Mouse (Mus musculus): ENCODE results near the gene Vps50.
"Not testable (repeated sequence)": the region's sequence is repeated elsewhere in the genome, so short reads cannot be mapped to it uniquely, and the experiment has no call there.

The Vps50 gene

DNA sequence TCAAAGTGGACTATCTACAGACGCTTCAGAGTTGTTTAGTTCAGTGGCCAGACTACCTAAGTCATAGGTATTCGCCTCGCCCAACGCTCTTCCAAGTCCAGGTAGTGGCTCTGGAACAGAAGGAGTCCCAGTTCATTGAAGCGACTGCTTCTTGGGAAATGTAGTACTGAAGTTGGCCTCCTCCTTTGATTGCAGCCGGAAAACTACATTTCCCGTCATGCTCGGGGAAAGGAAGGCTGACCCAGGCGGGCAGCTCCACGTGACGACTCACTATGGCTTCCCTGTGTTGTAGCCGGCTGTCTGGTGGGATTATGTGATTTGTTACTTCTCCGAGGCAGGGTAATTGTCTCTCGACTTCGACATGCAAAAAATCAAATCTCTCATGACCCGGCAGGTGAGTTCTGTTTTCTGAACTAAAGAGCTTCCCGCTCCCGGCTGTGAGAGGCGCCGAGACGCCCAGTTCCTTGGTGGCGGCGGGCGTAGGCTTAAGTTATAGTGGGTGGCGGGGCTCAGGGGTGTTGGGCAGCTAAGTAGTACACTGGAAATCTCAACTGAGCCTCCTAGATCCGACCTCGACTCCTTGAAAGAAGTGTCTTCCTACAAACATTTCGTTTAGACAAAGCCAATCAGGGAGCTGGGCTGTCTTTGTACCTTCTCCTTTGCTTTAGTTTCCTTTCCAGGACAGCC, at the start of gene Vps50, which contains the start of gene Hepacam2:
Gene Vps50 (plus strand): TSS at position 221 of the 687 bp plus-strand sequence.
Gene Hepacam2 (minus strand): TSS at position 137 of the 687 bp plus-strand sequence.
- peak; percentile 96 for DNase-seq (ENCODE audit: low spot score)

DNA sequence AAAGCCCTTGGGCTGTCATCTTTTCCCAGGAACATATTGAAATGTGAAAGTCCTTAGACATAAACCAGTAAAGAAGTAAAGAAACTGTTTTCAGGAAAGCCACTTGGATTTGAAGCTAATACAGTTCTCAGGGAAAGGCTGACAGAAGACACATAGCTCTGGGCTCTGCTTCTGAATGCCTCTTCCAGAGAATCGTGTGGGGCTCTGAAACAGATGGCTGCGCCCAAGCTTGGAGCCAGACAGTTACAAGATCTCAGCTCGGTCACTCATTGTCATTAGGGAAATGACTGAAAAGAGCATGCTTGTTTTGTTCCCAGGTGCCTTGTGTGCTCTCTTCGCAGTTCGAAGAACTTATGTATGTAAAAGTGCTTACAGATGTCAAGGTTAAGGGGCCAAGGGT, 43.8 kb upstream of the Vps50 start:
- no peak for DNase-seq (ENCODE audit: low spot score)

DNA sequence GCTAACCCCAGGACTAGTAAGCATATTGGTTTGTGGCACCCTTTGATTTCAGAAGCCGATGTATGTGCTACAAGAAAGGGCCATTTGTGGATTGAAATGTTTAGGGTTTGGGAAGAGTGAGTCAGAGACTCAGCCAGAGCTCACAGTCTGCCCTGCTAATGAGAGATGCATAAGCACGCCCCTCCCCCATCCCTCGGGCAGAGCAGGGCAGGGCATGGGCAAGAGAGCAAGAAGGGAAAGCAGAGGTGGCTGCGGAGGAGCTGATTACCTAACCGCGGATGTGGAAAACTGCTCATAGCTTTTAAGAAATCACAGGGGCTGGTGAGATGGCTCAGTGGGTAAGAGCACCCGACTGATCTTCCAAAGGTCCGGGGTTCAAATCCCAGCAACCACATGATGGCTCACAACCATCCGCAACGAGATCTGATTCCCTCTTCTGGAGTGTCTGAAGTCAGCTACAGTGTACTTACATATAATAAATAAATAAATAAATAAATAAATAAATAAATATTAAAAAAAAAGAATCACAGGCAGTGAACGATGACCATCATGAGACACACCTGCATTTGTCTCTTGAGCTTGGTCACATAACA, 42.1 kb upstream of the Vps50 start:
- DNase-seq (ENCODE audit: low spot score): no peak

DNA sequence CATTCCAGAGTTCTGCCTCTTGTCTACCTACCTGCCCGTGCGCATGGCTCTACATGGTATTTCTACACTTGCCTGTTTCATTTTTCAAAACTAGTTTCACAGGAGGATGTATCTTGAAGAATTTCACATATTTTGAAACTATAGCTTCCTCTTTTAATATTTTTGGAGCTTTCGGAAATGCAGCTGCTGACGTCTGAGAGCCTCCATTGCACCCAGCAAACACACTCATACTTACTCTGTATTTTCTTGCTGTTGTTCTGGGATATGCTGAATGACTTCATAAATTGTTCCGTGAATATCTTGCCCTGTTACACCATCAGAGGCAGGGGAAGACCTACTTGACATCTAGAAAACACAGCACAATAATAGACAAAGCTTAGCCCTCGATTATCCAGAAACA, 35.2 kb upstream of the Vps50 start:
- DNase-seq (ENCODE audit: low spot score): no peak

DNA sequence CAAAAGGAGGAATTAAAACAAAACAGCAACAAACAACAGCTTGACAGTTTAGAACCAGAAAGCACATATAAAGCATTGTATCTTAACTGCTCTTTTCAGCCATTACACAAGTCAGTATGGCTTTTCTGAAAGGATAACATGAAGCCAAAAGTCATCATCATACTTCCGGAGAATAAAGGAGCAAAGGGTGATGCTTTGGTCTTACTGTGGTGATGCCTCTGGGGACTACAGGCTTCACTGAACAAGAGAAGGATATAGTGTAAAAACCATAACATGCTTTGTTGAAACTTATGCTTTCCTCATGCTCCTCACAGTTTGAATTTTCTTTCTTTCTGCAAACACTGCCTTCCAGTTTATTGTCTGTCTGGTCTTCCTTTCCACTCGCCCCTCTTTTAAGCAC, 34.6 kb upstream of the Vps50 start:
- DNase-seq (ENCODE audit: low spot score): no peak

DNA sequence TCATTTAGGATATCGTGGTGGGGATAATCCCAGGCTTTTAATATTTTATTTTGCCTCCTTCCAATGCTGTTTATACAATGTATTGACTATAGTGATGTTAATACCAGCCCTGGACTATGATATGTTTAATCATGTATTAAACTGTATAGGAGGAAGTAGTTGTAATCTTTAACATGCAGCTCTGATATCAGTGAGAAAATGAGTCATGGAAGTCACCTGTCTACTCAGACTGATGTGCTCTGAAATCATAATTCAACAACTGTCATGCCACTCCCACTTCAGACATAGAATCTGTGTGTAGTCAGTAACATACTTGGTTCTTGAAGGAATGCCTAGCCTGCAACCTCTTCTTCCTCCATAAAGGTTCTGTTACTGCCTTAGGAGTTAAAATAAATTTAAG, 29.6 kb upstream of the Vps50 start:
- no peak for DNase-seq (ENCODE audit: low spot score)

DNA sequence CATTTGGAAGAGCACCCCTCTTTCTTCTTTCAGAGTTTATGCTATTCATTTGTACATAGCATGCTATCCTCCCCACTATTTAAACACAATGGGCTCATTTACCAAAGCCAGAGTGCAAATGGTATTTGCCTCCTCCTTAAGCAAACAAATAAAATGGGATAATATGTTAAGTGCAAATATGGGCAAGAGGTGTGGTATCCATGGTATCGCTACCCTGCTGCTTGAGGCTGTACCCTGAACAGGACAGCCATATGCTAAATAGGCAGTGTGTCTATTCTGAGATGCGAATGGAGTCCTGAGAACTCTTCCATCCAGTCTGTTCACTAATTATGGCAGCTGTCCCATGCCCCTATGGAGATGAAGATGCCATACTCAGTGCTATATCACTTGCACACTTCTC, 27.5 kb upstream of the Vps50 start:
- no peak for DNase-seq (ENCODE audit: low spot score)

DNA sequence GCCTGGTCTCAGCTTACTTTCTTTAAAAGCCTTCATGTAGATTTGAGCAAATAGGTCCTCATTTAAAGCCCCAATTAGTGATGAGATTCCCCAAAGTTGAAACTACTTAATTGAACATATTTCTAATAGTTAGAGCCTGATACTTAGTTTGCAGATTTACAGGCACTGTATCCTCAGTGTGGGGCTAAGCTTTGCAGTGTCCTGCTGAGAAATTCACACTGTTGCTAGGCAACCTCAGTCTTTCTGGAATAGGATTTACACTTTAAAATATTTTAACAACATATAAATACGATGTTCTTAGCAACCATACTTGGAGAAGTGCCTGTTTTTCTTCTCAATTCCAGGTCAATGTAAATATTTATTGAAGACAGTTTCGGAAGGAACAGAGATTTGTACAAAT, 21.9 kb upstream of the Vps50 start:
- no peak for DNase-seq (ENCODE audit: low spot score)

DNA sequence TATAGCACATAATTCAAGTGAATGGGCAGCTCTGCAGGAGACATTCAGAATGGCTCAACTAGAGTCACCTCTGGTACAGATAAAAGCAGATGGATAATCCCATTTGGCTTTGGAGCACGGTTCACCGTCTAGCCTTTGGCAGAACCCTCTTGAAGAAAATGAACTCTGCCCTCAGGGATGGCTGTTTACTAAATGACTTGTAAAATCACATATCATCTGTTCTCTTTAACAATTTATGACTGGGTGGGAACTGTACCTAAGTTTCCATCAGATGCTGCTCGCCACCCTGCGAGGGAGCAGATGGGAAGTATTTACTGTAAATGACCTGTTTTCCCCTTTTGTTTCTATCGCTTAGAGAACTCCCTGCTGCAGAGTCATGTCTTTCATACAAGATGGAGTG, 18.3 kb upstream of the Vps50 start:
- DNase-seq (ENCODE audit: low spot score): no peak

DNA sequence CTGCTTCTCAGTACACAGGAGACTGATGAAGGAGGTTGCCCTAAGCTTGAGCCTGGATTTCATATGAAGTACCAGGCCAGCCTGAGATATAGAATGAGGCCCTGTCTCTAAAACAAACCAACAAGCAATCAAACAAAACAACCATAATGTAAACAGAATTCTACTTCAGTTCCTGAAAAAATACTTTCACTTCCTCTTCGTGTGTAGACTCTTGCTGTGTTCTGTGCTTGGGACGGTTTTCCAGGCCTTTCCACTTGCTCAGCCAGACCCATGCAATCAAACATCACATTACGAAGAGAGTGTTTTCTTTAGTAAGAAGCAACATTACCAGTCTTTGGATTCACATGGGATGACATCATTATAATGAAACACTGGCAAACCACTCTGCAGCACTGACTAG, 16.5 kb upstream of the Vps50 start:
- no peak for DNase-seq (ENCODE audit: low spot score)

DNA sequence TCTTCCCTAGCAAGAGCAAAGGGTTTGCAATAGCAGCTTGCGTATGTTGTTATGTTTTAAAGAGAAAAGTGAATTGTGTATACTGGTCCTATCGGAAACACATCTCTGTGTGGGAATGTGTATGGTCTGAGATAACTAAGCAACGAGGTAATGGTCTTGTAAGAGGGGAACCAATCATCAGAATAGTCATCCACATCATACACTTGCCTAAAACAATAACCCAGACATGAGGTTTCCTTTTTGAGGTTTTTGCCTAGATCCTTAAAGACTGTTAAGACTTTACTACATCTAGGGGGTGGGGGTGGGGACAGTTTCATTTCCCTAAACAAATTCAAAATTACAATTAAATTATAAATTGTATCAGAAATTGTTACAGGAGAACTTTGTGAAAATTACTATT, 13.0 kb upstream of the Vps50 start:
- DNase-seq (ENCODE audit: low spot score): no peak

DNA sequence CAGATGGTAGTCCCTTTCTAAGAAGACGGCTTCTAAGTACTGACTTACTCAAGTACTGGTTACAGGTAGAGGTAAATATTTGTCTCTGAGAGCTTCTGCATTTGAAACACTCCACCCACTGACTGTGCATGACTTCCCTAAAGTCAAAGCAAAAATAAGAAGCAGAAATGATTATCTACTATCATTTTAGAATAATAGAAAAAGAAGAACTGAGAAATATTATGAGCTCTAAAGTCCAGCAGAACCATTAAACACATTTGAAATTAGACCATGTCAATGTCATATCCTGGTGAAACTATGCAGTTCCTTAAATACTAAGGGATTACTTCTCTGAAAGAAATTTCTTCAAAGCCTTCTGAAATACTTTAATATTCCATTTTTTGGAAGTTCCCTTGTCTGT, 10.8 kb upstream of the Vps50 start:
- DNase-seq (ENCODE audit: low spot score): no peak

DNA sequence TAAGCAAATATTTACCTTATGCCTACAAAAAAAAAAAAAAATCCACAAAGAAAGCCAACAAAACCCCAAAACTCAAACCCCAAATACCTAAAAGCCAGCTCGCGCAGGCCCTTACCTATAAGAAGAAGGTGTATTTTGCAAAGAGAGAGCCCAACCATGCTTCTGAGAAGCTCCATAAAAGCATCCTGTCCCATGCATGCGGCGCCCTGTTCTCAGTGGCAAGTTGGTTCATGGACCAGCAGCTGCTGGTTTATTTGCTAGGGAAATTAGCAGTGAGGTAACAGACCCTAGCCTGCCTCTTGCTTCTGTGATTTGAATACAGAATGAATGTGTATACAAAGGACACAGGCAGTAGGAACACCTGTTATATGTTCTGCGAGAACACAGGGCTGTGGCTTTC, 3.9 kb upstream of the Vps50 start:
- no peak for DNase-seq (ENCODE audit: low spot score)

DNA sequence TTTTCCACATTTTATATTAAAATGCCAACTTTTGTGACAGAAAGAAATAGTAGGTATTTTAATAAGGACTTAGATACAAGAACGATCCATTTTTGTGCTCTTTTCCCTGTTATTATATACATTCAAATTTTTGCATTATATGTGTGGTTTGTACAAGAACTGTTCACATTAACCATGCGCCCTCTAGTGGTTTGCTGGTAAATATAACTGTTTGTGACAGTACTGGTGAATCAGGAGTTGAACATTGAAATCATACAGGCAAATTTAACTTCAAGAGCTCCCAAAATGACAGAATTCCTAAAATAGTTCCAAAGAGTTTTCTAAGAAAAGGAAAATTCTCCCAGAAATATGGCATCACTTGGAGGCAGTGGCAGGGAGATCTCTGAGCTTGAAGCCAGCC, 2.0 kb upstream of the Vps50 start:
- peak; percentile 84 for DNase-seq (ENCODE audit: low spot score)

DNA sequence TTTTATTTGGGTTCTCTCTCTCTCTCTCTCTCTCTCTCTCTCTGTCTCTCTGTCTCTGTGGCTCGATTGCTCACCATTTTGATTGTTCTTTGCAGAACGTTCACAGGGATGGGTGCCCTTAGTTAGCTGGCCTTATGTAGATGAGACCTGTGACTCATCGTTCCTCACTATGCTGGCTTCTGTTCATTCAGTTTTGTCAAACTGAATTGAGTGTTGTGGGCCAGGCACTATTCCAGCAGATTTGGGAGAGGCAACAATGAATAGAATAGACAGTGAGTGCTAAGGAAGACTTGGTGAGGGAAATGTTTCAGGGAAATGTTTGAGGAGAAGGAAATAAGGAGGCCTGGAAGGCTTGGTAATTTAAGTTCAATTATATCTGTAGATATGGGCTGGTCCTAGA, 2.1 kb downstream of the Vps50 start:
- DNase-seq (ENCODE audit: low spot score): no peak

DNA sequence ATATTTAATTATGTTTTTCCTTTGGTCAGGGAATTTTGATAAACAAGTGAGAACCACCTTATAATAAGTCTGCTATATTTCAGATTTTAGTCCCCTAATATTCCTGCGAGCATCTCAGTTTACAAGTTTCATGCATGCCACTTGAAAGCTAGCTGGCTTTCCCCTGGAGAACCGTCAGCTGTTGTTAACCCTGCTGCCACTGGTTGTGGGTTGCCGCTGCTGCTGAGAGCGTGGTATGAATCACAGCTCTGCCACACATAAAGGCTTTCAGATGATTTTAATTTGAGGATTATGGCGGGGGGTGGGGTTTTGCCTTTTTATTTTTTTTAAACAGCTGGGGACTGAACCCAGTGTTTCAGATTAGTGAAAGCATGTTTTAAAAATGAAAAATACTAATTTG, 7.1 kb downstream of the Vps50 start:
- DNase-seq (ENCODE audit: low spot score): no peak

DNA sequence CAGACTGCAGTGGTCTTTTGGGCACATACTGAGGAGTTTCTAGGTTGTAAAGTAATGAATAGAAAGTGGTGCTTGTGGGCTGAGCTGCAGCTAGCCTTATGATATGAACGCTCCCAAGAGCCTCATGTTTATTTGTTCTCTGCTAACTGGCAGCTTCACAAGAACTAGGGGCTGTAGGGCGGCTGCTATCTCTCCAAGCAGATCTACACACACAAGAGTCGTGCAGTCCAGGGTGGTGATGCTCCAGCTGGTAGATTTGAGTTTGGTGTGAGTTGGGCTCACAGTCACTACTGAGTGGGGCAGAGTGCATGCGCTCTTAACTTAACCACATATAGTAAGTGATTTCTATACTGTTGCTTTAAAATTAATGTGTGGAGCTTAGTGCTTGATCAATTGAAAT, 8.9 kb downstream of the Vps50 start:
- DNase-seq (ENCODE audit: low spot score): no peak

DNA sequence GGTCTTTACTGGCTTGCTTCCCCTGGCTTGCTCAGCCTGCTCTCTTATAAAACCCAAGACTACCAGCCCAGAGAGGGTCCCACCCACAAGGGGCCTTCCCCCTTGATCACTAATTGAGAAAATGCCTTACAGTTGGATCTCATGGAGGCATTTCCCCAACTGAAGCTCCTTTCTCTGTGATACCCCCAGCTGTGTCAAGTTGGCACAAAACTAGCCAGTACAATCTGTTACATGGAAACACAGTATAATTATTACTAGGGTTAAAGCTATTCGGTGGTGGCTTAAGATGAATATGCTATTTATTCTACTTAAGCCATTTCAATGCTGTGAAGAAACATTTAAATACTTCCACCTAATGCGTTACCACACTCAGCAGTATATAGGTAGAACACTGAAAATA, 10.0 kb downstream of the Vps50 start:
- not testable (repeated sequence) for DNase-seq (ENCODE audit: low spot score)

DNA sequence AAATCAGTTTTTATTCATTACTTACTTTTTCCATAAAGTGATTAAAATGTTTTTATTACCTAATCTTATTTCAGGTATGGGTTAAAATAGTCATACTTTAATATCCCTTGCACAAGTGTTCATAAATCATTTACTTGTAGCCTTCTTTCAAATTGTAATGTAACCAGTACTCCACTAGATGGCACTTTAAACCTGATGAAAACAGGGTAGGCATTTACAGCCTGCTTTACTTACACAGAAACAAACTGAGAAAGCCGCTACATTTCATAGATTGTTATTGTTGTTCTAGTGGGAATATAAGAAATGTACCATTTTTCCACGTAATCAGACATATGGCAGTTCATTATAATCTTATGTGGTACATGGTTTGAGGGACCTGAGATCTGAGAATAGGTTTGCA, 11.6 kb downstream of the Vps50 start:
- peak; percentile 75 for DNase-seq (ENCODE audit: low spot score)

DNA sequence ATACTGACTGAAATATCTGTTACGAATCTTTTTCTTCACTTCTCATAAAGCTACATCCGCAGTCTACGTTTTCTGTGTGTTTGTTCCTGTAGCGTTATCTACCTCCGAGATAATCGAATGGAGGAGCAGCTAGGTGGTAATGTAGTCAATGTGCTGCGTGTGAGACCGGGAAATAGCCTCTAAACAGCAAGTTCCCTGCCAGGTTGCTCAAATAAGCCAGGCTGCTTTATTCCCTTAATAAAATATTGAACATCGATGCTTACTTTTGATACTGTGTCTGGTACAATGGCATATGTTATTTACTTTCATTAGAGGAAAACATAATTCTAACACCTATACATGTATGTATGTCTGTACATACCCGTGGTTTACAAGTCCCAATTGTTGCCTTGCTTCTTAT, 12.9 kb downstream of the Vps50 start:
- no peak for DNase-seq (ENCODE audit: low spot score)

DNA sequence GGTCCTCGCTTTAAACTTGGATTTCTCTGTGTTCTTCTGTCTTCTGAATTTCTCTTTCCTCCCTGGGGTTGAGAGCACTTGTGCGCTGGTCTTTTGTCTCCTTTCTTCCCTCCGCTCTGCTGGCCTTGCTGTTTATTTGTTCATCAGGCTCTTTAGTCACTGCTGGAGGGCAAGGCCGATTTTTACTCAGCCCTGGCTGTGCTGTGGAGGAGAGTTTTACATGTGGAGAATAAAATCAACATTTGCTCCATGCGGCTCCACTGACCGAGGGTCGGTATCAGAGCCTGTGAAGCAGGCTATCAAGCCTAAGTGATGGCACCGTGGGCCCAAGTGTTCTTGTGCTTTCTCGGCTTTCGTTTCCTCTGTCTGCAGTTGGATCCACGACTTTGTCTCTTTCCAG, 13.4 kb downstream of the Vps50 start:
- peak; percentile 44 for DNase-seq (ENCODE audit: low spot score)

DNA sequence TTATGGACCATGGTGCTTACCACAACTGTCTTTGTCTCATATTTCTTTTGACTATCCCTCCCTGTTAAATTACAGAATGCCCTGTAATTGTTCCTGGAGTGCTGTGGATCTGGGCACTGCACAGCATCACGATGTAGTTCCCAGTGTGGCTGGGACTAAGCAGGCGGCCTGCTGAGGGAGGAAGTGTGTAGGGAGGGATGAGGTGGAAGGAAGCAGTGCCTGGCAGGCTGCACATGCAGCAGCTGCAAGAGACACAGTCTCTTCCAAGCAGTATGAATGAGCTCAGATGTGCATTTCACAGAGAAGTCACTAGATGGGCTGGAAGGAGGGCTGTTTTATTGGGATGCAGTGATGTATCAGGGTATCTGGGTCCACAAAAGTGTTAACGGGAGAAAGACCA, 14.4 kb downstream of the Vps50 start:
- DNase-seq (ENCODE audit: low spot score): no peak

DNA sequence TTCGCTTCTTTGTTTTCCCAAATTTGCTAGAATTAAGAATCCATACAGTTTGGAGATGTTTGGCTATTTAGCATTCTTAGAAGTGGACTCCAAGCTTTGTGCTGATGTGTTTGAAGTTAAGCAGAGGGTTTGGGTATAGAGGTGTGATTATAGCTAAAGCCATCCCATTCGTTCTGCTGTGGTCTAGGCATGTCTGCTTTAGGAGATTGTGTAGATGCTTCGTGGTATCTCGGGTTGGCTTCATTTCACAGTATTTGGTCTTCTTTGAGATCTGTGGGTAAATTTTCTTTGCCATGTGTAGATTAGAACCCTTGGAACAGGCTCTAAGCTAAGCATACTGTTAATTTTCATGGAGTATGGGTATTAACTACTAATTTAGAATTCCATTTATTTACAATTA, 30.0 kb downstream of the Vps50 start:
- no peak for DNase-seq (ENCODE audit: low spot score)

DNA sequence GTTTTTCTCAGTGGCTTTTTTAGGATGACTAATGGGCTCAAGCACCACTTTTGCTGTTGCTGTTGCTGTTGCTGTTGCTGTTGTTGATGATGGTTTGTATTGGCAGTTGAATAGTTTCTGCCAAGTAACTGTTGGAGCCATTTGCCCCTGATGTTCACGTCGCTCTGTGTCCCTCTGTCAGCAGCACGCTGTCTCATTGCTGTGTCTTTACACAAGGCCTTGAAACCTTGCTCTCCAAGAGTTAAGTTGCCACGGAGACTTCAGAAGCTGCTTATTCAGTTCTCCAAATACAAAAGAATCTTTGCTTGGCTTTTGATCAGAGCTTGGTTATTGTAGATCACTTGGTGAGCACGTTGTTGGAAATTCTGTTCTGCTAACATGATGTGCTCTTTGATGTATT, 33.3 kb downstream of the Vps50 start:
- DNase-seq (ENCODE audit: low spot score): peak; percentile 41
